Mouse (Mus musculus) v-Abl transformed pro-B cells (cell line): Measurements from ENCODE around the gene Tmem171.

Experiments used
- in situ Hi-C, 2 experiments: fragments of 400-800 bp; cut with MboI; formaldehyde crosslinking; loops; one replicate each; pipeline ENCODE4 v1.15.1; 2025; ENCODE audit not compliant: unreplicated experiment in 2 of 2

The Tmem171 gene

DNA sequence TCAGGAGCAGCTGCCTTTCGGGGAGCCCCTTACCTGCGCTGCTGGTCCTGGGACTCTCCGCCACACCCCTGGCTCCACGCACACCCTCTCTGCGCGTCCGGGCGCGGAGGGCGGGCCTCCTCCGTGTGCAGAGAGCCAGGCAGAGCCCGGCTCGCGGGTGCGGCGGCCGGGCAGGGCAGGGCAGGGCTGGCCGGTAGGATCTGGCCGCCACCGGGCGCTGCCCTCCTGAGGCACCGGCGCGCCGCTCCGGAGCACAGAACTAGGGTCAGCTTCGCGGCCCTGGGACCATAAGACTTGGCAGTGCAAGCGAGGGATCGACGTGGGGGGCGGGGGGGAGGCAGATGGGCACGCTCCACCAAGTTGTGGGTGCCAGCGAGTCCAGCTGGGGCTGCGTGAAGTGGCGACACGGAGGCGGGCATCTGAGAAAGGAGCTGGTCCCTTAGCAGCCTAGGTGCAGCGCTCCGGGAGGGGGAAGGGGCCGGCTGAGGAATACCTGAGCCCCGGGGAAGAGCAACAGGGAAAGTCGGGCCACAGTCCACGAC is at the start of gene Tmem171:
Tmem171 (minus strand) TSS at position 62 of the 542 bp plus-strand sequence.
- in situ Hi-C loops = no loop called here

DNA sequence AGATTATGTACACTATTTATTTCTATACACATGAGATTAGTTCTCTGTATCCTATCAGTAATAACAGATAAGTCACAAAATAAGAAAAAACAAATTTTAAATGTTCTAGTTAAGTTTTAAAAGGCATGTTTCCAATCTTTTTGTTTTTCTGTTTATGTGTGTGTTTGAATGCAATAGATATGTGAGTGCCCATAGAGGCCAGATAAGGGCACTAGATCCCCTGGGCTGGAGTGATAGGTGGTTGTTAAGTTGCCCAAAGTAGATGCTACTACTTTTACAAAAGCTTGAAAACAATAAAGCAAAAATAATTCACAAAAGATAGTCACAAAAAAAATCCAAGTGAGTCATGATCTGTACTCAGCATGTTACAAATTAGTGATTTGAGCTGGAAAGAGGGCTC is 49.2 kb upstream of the Tmem171 start:
- in situ Hi-C loops = loop anchor here in 1 of 2 experiments (25.0 kb wide), 2 partner anchors 593 to 1532 kb away; partner anchors contain the start of genes Mrps27 and Ptcd2

DNA sequence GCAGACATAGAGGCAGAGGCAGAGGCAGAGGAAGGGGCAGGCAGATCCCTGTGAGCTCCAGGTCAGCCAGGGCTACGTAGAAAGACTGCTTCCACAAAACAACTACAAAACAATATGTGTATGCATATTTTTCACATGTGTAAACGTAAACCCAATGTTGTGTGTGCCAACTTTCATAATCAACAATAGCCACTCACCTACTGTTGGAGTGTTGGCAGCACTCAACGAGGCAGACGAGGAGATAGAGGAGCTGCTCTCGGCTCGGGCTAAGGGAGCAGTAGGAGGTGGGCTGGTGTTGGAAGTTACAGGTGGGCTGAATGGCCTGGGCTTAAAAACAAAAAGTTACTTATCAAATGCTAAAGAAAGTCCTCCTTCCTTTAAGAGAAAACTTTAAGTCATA is 48.6 kb upstream of the Tmem171 start:
- in situ Hi-C loops = loop anchor here in 1 of 2 experiments (25.0 kb wide), 2 partner anchors 594 to 1531 kb away; partner anchors contain the start of genes Mrps27 and Ptcd2

DNA sequence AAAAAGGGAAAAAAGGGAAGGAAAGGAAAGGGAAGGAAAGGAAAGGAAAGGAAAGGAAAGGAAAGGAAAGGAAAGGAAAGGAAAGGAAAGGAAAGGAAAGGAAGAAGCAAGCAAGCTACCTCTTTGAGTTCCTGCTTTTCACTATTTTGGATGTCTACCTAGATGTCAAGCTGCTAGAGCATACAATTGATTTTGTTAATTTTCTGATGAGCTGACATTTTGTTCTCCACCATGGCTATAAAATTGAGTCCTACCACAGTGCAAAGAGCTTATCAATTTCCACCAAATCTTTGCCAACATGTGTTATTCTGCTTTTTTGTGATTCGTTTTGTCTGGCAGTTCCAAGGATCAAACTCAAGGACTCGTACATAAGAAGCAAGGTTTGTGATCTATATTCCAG is 43.6 kb upstream of the Tmem171 start:
- in situ Hi-C loops = loop anchor here in 1 of 2 experiments (25.0 kb wide), 2 partner anchors 599 to 1526 kb away; partner anchors contain the start of genes Mrps27 and Ptcd2

DNA sequence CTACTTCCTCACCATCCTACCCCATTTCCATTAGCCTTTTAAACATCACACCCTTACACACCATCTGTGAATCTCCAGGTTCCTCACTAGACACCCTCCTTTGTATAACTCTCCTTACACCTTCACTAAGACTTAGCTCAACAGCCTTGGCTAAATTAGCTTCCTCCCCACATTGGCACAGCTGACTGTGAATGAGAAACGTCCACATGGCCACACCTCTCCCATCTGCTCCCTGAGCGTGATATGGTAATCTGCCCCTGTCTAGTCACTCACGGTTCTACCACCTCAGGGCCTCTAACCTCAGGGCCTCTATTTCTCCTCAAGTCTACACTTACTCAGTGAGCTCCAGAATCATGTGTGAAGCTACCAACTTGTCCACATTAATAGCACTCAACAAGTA is 38.7 kb upstream of the Tmem171 start:
- in situ Hi-C loops = loop anchor here in 1 of 2 experiments (25.0 kb wide), 2 partner anchors 604 to 1521 kb away; partner anchors contain the start of genes Mrps27 and Ptcd2

DNA sequence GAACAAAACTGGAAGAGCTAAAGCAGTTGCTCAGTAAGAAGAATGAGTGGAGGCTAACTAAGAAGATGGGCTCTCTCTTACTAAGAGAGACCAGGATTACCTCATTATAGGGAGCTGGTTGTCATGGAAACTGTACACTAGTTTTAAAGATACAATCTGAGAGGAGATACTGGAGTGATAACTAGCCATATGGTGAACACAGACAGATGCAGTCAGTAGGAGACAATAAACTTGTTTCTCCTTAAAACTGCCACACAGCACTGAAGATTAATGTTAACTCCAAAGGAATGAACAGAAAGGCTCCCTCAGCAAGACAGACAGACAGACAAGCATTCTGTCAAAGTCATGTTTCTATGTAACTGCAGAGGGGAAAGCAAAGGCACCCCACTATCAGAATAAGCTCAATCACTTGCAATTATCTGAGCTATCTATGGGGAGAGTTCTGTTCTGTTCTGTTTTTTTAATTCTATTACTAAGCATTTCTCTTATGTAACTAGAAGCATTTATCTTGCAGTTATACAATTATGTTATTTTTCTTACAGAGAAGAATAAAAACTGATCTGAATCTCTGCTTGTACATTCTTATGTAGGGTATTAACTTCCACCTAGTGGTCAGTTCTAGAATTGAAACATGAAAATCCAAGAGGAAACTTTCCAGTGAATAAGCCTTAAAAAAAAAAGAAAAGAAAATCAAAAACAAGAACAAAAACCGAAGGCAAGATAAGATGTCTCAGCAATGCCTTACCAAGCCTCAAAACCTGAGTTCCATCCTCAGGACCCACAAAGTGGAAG is 34.8 kb upstream of the Tmem171 start:
- in situ Hi-C loops = loop anchor here (5.0 to 25.0 kb wide), 4 partner anchors 395 to 1517 kb away; partner anchors contain the start of genes Mrps27 (in 1 of the 2) and Ptcd2 (in 1 of the 2)

DNA sequence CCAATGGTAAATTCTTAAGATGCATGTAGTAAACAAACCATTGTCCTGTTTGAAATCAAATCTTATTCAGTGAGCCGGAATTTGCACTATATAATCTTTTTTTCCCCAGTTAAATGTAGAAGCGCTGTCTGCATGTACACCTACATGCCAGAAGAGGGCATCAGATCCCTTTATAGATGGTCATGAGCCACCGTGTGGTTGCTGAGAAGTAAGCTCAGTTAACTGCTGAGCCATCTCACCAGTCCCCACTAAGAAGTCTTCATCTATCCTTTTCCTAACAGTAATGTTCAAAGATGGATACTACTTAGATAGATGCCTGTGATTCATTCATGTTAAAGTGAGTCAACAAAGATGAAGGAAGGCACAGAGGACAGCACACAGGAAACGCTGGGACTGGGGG is 31.9 kb upstream of the Tmem171 start:
- in situ Hi-C loops = loop anchor here (5.0 to 25.0 kb wide), 4 partner anchors 398 to 1514 kb away; partner anchors contain the start of genes Mrps27 (in 1 of the 2) and Ptcd2 (in 1 of the 2)

DNA sequence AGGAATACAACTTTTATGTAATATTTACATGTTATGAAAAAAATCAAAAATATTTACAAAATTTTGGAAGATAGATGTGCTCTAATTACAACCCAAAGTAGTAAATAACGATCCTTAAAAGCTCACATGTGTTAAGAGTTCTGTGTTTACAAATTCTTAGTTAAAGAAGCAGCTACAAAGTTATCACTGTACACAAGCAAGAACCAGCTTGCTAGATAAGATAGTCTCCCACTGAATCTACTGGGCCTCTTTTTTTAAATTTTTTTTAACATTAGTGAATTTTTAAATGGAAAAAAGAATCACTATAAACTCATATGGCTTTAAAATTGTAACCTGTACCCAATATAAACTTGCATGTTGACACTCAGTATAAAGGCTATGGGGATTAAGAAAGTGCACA is 28.8 kb upstream of the Tmem171 start:
- in situ Hi-C loops = loop anchor here (10.0 to 25.0 kb wide), 3 partner anchors 401 to 686 kb away; no protein-coding TSS in a partner anchor

DNA sequence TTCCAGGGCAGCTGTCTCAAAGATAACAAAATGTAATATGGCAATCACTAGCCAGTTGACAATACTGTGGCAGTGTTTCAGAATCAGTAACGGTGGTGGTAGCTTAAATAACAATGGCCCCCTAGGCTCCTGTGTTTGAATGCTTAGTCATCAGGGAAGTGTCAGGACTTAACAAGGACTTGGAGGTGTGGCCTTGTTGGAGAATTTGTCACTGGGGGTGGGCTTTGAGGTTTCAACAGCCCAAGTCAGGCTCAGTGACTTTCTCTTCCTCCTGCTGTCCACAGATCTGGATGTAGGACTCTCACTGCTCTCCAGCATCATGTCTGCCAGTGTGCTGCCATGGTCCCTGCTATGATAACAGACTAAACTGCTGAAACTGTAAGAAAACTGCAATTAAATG is 27.7 kb upstream of the Tmem171 start:
- in situ Hi-C loops = loop anchor here (10.0 to 25.0 kb wide), 3 partner anchors 403 to 685 kb away; no protein-coding TSS in a partner anchor

DNA sequence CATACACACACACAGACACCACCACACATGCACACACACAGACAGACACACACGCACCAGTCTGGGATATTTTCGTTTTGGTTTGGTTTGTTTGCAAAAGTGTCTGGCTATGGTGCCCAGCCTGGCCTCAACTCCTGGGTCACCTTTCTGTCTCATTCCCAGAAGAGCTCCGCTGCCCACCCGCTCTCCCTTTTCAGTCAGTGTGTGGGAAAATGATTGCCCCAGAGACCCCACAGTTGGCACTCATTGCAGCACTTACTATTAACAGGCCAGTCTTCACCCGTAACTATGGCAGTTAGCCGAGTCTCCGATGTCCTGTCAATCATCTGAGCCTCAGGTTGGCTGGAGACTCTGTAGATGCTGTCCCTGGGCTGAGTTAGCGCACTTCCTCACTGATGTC is 21.5 kb upstream of the Tmem171 start:
- in situ Hi-C loops = loop anchor here (25.0 kb wide), 2 partner anchors 596 to 679 kb away; no protein-coding TSS in a partner anchor

DNA sequence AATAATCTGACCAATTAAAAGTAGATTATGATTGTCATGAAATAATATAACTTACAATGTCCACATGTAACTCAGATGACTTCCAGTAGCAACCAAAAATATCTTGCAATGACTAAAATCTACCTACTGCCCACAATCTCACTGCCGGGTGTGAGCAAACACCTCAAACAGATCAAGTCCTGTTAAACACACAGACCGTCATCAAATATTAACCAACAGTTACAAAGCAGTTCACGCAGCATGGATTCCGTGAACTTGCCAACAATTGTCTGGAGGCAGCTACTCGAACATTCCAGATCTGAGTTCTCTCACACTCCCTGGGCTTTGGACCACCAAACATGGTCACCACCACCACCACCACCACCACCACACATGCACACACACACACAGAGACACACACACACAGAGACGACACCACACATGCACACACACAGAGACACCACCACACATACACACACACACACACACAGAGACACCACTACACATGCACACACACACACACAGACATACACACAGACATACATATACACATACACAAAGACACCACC is 20.9 kb upstream of the Tmem171 start:
- in situ Hi-C loops = loop anchor here (25.0 kb wide), 2 partner anchors 597 to 678 kb away; no protein-coding TSS in a partner anchor

DNA sequence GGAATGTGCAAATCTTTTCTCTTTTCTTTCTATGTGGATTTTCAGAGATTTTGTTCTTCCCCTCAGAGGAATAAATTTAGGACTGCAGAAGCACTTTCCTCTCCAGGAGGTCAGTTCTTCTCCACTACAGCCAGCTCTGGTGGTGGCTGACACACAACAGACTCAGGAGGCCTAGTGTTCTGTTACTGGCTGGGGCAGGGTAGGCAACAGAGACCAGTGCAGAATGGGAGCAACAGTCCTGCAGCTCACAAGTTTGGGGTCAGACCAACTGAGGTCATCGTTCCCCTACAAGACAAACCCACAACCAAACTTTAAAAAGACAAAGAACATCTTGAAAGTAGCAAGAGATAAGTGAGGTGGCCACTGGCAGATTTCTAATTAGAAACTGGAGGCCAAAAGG is 16.0 kb upstream of the Tmem171 start:
- in situ Hi-C loops = loop anchor here (25.0 kb wide), 2 partner anchors 602 to 673 kb away; no protein-coding TSS in a partner anchor

DNA sequence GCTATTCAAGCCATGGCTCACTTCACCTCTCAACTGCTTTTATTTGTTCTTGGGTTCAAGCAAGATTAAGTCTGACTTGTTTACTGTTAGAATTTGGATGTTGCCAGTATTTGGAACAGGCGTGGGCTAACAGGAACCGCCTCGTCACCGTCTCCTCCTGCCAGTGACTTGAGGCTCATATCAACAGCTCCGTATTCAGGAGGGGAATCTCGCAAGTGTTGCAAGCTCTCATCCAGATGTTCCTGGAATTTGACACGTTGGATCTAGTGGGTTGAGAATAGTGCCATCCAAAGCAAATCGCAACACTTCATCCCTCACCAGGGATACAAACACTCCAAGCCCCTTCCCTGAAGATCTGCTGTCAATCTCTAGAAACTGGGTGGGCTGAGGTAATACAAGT is 15.6 kb upstream of the Tmem171 start:
- in situ Hi-C loops = loop anchor here (25.0 kb wide), 2 partner anchors 602 to 673 kb away; no protein-coding TSS in a partner anchor

DNA sequence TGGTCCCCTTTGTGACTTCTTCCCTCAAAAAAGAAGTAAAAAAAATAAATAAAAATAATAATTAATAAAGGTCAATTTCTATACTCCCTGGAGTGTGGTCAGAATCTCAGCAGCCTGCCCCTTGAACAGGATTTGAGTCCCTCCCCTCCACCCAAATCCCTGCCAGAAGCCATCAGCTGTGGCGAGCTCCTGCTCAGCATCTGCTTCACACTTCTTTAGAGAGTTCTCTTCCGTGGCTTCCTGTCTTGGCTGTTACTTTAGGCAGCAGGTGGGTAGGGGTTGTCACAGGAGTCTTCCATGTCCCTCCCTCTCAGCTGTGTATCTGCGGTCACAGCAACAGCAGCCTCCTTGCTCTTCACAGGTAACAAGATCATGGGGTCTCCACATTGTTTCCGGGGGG is 10.9 kb upstream of the Tmem171 start:
- in situ Hi-C loops = loop anchor here (25.0 kb wide), 2 partner anchors 607 to 668 kb away; no protein-coding TSS in a partner anchor

DNA sequence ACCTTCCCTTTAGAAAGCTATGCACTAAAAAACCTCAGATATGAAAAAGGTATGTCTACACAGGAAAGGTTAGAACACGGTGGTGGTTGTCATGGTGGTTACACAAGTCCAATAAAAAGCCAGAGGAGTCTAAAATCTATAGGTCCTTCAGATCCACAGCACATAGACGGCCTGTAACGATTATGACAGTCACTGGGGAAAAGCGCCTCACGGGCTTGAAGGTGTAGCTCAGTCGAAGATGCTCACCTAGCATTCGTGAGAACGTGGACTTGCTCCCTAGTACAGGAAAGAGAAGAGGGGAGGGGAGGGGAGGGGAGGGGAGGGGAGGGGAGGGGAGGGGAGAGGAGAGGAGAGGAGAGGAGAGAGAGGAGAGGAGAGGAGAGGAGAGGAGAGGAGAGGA is 9.2 kb upstream of the Tmem171 start:
- in situ Hi-C loops = loop anchor here (25.0 kb wide), 2 partner anchors 609 to 666 kb away; no protein-coding TSS in a partner anchor

DNA sequence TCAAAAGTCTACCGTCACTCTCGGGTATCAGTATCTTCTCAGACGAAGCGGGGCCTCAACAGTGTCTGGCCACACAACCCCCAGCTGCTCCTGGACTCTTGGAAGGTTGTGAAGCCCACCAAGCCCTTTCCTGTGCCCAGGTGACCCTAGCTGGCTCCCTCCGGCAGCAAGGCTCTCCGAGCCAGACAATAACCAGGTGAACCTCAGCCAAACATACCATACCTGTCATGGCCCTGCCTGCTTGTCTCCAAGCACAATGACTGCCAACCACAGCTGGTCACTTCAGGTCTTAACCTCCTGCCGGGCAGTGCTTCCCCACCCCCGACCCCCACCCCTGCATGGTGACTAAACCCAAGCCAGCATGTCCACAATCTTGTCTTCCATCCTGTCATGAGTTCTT is 7.7 kb upstream of the Tmem171 start:
- in situ Hi-C loops = loop anchor here (25.0 kb wide), 2 partner anchors 610 to 665 kb away; no protein-coding TSS in a partner anchor

DNA sequence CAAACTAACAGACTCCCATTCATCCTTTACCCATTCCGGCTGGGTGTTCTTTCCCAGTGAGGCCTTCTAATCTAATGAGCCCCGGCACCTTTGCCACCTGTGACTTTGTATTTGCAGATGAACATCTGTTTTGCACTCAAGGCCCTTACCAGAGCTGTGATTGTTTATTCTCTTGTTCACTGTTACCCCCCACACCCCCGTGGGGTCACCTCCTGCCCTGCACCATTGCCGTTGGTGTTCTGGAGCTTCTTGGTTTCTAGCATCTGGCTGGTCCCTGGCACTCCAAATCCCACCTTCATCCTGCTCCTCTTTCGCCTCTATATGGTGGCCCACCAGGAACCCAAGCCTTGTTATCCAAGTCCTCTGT is 6.7 kb upstream of the Tmem171 start:
- in situ Hi-C loops = loop anchor here (25.0 kb wide), 2 partner anchors 611 to 664 kb away; no protein-coding TSS in a partner anchor

DNA sequence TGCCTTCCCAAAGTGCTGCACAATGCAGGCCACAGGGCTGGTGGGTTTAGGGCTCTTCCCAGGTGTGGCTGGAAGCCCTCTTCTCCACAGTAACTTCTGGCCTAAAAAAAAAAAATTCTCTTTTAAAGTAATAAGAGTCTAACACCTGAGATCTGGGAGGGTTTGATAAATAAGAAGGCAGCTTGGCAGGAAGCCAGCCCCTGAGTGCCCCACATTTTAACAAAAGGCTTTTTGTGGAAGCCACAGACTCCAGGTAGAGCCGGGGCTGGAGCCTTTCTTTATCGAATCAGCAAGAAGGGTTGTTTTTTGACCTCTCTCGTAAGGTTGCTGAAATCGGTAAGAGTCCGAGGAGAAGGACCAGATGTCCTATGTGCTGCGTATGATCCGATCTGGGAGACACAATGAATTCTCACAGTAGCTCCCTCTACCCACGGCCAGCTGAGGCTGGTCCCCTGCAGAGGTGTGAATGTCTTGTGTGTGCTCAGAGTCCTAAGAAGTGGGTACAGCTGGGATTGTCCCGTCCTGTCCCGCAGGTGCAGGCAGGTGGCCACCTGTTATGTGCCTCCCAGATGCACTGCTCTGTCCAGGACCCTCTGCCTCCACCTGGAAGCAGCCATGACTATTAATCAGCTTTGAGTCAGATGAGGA is 6.2 kb upstream of the Tmem171 start:
- in situ Hi-C loops = loop anchor here (25.0 kb wide), 2 partner anchors 612 to 663 kb away; no protein-coding TSS in a partner anchor

DNA sequence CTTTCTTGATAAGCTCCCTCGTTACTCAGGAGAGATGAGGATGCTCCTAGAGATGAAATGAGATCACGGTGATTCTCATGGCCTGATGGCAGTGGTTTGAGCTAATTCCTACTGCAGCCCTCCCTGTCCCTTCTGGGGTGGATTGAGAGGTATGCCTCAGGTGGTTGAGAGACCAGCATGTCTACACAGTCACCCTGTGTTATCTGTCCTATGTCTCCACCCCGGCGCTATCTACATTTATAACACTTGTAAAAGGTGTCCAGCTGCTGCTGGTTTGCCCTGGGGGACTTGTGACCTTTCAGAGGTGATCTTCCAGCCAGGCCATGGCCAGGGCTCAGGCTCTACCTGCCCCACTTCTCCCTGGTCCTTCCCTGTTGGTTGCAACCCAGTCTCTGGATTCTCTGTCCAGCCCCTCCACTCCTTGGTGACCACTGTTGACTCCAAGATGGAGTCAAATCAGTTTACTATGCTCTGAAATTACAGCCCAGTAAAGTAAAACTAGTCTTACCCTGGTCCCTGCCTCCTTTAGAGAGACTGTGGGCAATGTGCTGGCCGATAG is 5.4 kb upstream of the Tmem171 start:
- in situ Hi-C loops = loop anchor here (25.0 kb wide), 2 partner anchors 612 to 663 kb away; no protein-coding TSS in a partner anchor
